Mouse (Mus musculus) spleen, adult 18-20 months (tissue): ENCODE data around the gene Slc4a3.

Experiments used
- DNase-seq, 2 experiments: peaks; one replicate each; pipeline ENCODE4 v3.0.0; 2022; ENCODE audit warnings: mixed read lengths in 2 of 2

Slc4a3 gene

GRCm38 (mm10) chr1:75524679-75525078 is 21.4 kb upstream of the Slc4a3 start:
- DNase-seq = peak; percentile 46 to 61

- DNase-seq = no peak
These were observed 15.5 kb upstream of the Slc4a3 start for GRCm38 (mm10) chr1:75530546-75530945.

GRCm38 (mm10) chr1:75532280-75533172 is 13.5 kb upstream of the Slc4a3 start:
- no peak for DNase-seq

GRCm38 (mm10) chr1:75533325-75534252 is 12.5 kb upstream of the Slc4a3 start:
- DNase-seq = no peak

- DNase-seq = no peak
These were observed 8.5 kb upstream of the Slc4a3 start for GRCm38 (mm10) chr1:75537587-75537986.

- DNase-seq = no peak
These were observed 7.4 kb upstream of the Slc4a3 start for GRCm38 (mm10) chr1:75538597-75539190.

- no peak for DNase-seq
These were observed 4.6 kb upstream of the Slc4a3 start for GRCm38 (mm10) chr1:75541496-75541895.

GRCm38 (mm10) chr1:75544351-75544750 is 1.7 kb upstream of the Slc4a3 start:
- no peak for DNase-seq

GRCm38 (mm10) chr1:75547351-75547750 is 1.3 kb downstream of the Slc4a3 start:
- no peak for DNase-seq

- no peak for DNase-seq
These were observed 2.0 kb downstream of the Slc4a3 start for GRCm38 (mm10) chr1:75548083-75548482.

- DNase-seq = no peak
These were observed 2.8 kb downstream of the Slc4a3 start for GRCm38 (mm10) chr1:75548871-75549270.

- no peak for DNase-seq
These were observed 3.5 kb downstream of the Slc4a3 start for GRCm38 (mm10) chr1:75549289-75550279.

GRCm38 (mm10) chr1:75550586-75550985 is 4.5 kb downstream of the Slc4a3 start:
- no peak for DNase-seq

- DNase-seq = no peak
These were observed 9.6 kb downstream of the Slc4a3 start for GRCm38 (mm10) chr1:75555680-75556079.

- DNase-seq = no peak
These were observed 10.2 kb downstream of the Slc4a3 start for GRCm38 (mm10) chr1:75556143-75556781.

GRCm38 (mm10) chr1:75557041-75557440 is 11.0 kb downstream of the Slc4a3 start:
- DNase-seq = no peak

- no peak for DNase-seq
These were observed 12.5 kb downstream of the Slc4a3 start for GRCm38 (mm10) chr1:75558388-75559178.

GRCm38 (mm10) chr1:75559212-75559925 is 13.3 kb downstream of the Slc4a3 start:
- DNase-seq = peak; percentile 72 to 81

GRCm38 (mm10) chr1:75560206-75560913 is 14.3 kb downstream of the Slc4a3 start:
- DNase-seq = no peak
